Mouse (Mus musculus) urinary bladder, postnatal 4 days (tissue): ENCODE data around the gene Fcgrt.

Experiments
- DNase-seq, 2 experiments: peaks; one replicate each; pipeline ENCODE4 v3.0.0; 2021 to 2022; ENCODE audit warnings: low spot score in 2 of 2

Fcgrt gene

GRCm38 (mm10) chr7:45056329-45056971 lies 47.2 kb downstream of the Fcgrt start:
- DNase-seq, result no peak

- DNase-seq, result peak; percentile 95 to 96
Measured at GRCm38 (mm10) chr7:45053931-45054510, 49.6 kb downstream of the Fcgrt start.

GRCm38 (mm10) chr7:45053117-45053930 lies 50.3 kb downstream of the Fcgrt start:
- DNase-seq, result peak in 1 of 2 experiments; percentile 77

GRCm38 (mm10) chr7:45052862-45053116 lies 50.9 kb downstream of the Fcgrt start, which contains the start of gene Prr12:
Gene Prr12, minus strand, starts transcription at chr7:45052881.
- DNase-seq, result no peak

GRCm38 (mm10) chr7:45052181-45052861 lies 51.3 kb downstream of the Fcgrt start:
- DNase-seq, result no peak

GRCm38 (mm10) chr7:45051601-45051974 lies 52.1 kb downstream of the Fcgrt start:
- no peak for DNase-seq

GRCm38 (mm10) chr7:45050945-45051600 lies 52.6 kb downstream of the Fcgrt start:
- DNase-seq, result peak; percentile 71 to 76

- DNase-seq, result no peak
Measured at GRCm38 (mm10) chr7:45048923-45049657, 54.6 kb downstream of the Fcgrt start.

GRCm38 (mm10) chr7:45048001-45048890 lies 55.4 kb downstream of the Fcgrt start:
- DNase-seq, result no peak

GRCm38 (mm10) chr7:45047491-45047890 lies 56.2 kb downstream of the Fcgrt start:
- DNase-seq, result no peak

GRCm38 (mm10) chr7:45046853-45047350 lies 56.7 kb downstream of the Fcgrt start:
- no peak for DNase-seq

GRCm38 (mm10) chr7:45045741-45046140 lies 57.9 kb downstream of the Fcgrt start:
- DNase-seq, result no peak

- no peak for DNase-seq
Measured at GRCm38 (mm10) chr7:45043307-45043706, 60.3 kb downstream of the Fcgrt start.
